Mouse (Mus musculus) kidney, embryonic 16.5 days (tissue): ENCODE measurements around the gene Pkdrej. TPM values are rescaled to one million over a fixed set of nuclear protein-coding genes. Genes with fewer than 3 reads are reported as not detected.

Experiments used
- polyA plus RNA-seq: library from polyadenylated mRNA; unstranded; fragments of >200 nt; fragmentation: Nextera tagmentation; extraction: Ambion mirVana; gene quantifications from 2 replicates; pipeline ENCODE4 v1.2.1, GENCODE M21; 2015

Gene Pkdrej
- polyA plus RNA-seq, 1 experiment from 2014 or later, result 0.11 TPM

Other genes with a start within 250 kb of the Pkdrej start
- 21.2 and 22.5 TPM in 2 replicates for gene Wnt7b, start 239.3 kb downstream of the Pkdrej start, polyA plus RNA-seq
- gene Ppara, start 86.8 kb downstream of the Pkdrej start, polyA plus RNA-seq, result 5.1 and 5.9 TPM in 2 replicates
- 31.1 and 37.4 TPM in 2 replicates for gene Cdpf1, start 10.0 kb downstream of the Pkdrej start, polyA plus RNA-seq
- gene Ttc38, start 10.6 kb upstream of the Pkdrej start, polyA plus RNA-seq, result 8.0 and 8.2 TPM in 2 replicates
- gene Gtse1, start 38.0 kb upstream of the Pkdrej start, polyA plus RNA-seq, result 31.0 and 33.1 TPM in 2 replicates
- gene Trmu, start 57.6 kb upstream of the Pkdrej start, polyA plus RNA-seq, result 51.8 and 53.2 TPM in 2 replicates
- gene Celsr1, start 212.0 kb upstream of the Pkdrej start, polyA plus RNA-seq, result 3.5 and 3.9 TPM in 2 replicates
- gene Gramd4, start 236.0 kb upstream of the Pkdrej start, polyA plus RNA-seq, result 12.1 and 14.9 TPM in 2 replicates